Mouse (Mus musculus) limb, embryonic 12.5 days (tissue): ENCODE measurements around the gene H2afj. TPM values are rescaled to one million over a fixed set of nuclear protein-coding genes. Genes with fewer than 3 reads are reported as not detected.
A peak's percentile ranks its signal among the peaks of the same experiment; 100 is the strongest.

Source experiments
- ATAC-seq: fragments of 200-750 bp; cut with Nextera tagmentation; 2 replicates; pipeline ENCODE4 v1.8.0; 2017; ENCODE audit warnings: low read depth, moderate TSS enrichment; ENCODE audit not compliant: insufficient number of reproducible peaks, insufficient read depth, low FRiP score, low TSS enrichment
- H3K27ac ChIP-seq: fragments of 300-500 bp; sonication (generic); 2 replicates; pipeline ENCODE4 v1.5.1; 2016; ENCODE audit warnings: mild to moderate bottlenecking, moderate library complexity
- H3K27me3 ChIP-seq: fragments of 300-500 bp; sonication (generic); 2 replicates; pipeline ENCODE4 v1.6.1; 2016; ENCODE audit warnings: mild to moderate bottlenecking, moderate library complexity
- H3K36me3 ChIP-seq: fragments of 300-500 bp; sonication (generic); 2 replicates; pipeline ENCODE4 v1.6.1; 2016; ENCODE audit warnings: mild to moderate bottlenecking, moderate library complexity
- H3K4me1 ChIP-seq: fragments of 300-500 bp; sonication (generic); replicated peaks from 2 replicates; pipeline ENCODE4 v1.6.1; 2016
- H3K4me2 ChIP-seq: fragments of 300-500 bp; sonication (generic); 2 replicates; pipeline ENCODE4 v1.6.1; 2016; ENCODE audit warnings: mild to moderate bottlenecking, moderate library complexity
- H3K4me3 ChIP-seq: fragments of 300-500 bp; sonication (generic); replicated peaks from 2 replicates; pipeline ENCODE4 v1.5.1; 2016; ENCODE audit warnings: mild to moderate bottlenecking
- H3K9ac ChIP-seq: fragments of 300-500 bp; sonication (generic); replicated peaks from 2 replicates; pipeline ENCODE4 v1.6.1; 2016; ENCODE audit warnings: mild to moderate bottlenecking, moderate library complexity
- H3K9me3 ChIP-seq: fragments of 300-500 bp; sonication (generic); 2 replicates; pipeline ENCODE4 v1.6.1; 2016; ENCODE audit warnings: mild to moderate bottlenecking, moderate library complexity
- WGBS: fragments of 180-500 bp; shearing (Covaris S2); methylation state at CpG from one replicate; pipeline ENCODE4 v1.1.7; 2016; 5-methylcytosine and 5-hydroxymethylcytosine counted together
- polyA plus RNA-seq: library from polyadenylated mRNA; unstranded; fragments of >200 nt; fragmentation: Nextera tagmentation; extraction: Ambion mirVana; gene quantifications from 2 replicates; pipeline ENCODE4 v1.2.1, GENCODE M21; 2016

H2afj gene
- polyA plus RNA-seq = 99.7 and 111 TPM in 2 replicates

DNA sequence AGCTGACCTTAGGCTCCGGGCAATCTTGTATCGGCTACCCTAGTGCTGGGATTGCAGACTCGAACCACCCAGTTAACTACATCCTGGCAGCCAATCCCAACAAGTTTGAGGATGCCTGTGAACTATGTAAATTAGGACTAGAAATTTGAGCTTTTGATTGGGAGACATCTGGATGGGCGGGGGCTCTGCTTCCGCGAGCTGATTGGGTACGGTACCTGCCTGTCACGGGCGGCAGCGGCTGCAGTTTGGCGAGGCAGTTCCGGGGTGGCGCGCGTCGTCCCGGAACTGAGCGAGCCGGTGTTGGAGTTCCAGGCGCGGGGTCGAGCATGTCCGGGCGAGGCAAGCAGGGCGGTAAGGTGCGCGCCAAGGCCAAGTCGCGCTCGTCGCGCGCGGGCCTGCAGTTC, at the start of gene H2afj:
Gene H2afj (plus strand): TSS at position 231 of the 404 bp plus-strand sequence.
- under 1% methylated on average over 34 of the region's 34 CpGs for WGBS
- Histone ChIP-seq H3K4me2 (peak within 1 kb of the TSS; percentile 94), H3K9me3 (no peaks in the 10 kb centered on the region), H3K4me3 (peak within 1 kb of the TSS; percentile 84), H3K36me3 (peaks cover 25% of the 10 kb centered on the region), H3K27ac (peak within 1 kb of the TSS; percentile 87), H3K27me3 (no peaks in the 10 kb centered on the region), H3K9ac (peak within 1 kb of the TSS; percentile 70), H3K4me1 (peaks cover 32% of the 10 kb centered on the region)
- ATAC-seq = peak; percentile 79

DNA sequence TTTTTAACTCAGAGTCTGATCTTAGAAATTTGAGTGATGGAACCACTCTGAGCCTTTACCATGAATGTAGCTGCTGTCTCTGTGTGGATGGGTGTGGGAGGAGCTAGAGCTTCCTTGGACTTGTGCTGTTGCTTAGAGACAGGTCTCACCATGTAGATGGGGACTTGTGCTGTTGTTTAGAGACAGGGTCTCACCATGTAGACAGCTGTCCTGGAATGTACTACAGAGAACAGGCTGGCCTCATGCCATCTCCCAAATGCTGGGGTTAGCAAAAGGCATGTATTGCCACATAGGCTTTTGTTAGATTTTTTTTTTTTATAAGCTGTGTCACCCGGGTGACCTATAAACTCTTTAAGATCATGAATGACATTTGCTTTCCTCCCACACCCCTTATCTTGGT, 44.1 kb upstream of the H2afj start:
- Histone ChIP-seq H3K9ac (no peak overlapping the region), H3K27me3 (no peaks in the 10 kb centered on the region), H3K36me3 (no peaks in the 10 kb centered on the region), H3K9me3 (no peaks in the 10 kb centered on the region), H3K27ac (no peak overlapping the region), H3K4me2 (no peak overlapping the region), H3K4me3 (no peak overlapping the region), H3K4me1 (no peaks in the 10 kb centered on the region)
- ATAC-seq = no peak
- WGBS = 86% methylated on average over 1 of the region's 1 CpGs

DNA sequence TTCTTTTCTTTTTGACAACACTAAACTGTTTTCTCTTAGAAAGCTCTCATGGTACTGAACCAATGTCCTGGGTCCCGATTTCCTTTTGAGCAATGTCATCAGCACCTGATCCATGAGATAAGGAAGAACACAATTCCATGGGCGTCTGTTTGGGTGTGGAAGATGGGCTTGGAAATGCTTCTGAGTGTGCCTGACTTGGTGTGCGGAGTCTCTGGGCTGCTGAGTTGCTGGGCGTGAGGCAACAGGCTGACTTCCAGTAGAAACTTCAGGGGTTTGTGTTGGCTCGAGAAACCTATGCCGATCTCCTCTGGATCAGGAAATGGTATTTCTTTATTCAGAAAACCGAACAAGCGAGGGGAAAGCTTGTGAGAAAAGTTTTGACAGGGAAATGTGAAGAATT, 38.9 kb upstream of the H2afj start:
- H3K4me3 ChIP-seq = no peak overlapping the region
- no peaks in the 10 kb centered on the region for H3K4me1 ChIP-seq
- no peak overlapping the region for H3K27ac ChIP-seq
- no peaks in the 10 kb centered on the region for H3K9me3 ChIP-seq
- H3K27me3 ChIP-seq = no peaks in the 10 kb centered on the region
- no peak for ATAC-seq
- H3K4me2 ChIP-seq = no peak overlapping the region
- WGBS = 90% methylated on average over 8 of the region's 8 CpGs
- H3K9ac ChIP-seq = no peak overlapping the region
- H3K36me3 ChIP-seq = no peaks in the 10 kb centered on the region

DNA sequence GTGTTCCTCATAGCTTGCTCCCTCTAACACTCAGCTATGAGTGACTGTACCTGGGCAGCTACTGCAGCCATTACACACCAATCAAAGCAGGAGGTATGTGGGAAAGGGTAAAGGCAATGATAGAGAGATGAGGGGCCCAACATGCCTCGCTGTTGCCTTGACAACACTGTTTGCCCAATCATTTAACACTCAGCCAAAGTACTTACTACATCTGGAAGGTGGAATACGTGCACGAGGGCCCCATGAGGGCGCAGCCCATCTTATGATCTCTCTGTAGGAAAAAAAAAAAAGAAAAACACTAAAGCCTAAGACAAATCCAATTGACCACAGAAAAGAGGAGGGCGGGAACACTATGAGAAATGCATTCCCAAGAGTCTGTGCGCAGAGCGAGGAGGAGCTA, 38.2 kb upstream of the H2afj start:
- no peak overlapping the region for H3K4me2 ChIP-seq
- no peaks in the 10 kb centered on the region for H3K9me3 ChIP-seq
- no peak overlapping the region for H3K4me3 ChIP-seq
- H3K36me3 ChIP-seq = no peaks in the 10 kb centered on the region
- no peak overlapping the region for H3K9ac ChIP-seq
- no peak overlapping the region for H3K27ac ChIP-seq
- 87% methylated on average over 7 of the region's 7 CpGs for WGBS
- H3K27me3 ChIP-seq = no peaks in the 10 kb centered on the region
- H3K4me1 ChIP-seq = no peaks in the 10 kb centered on the region
- ATAC-seq = no peak

DNA sequence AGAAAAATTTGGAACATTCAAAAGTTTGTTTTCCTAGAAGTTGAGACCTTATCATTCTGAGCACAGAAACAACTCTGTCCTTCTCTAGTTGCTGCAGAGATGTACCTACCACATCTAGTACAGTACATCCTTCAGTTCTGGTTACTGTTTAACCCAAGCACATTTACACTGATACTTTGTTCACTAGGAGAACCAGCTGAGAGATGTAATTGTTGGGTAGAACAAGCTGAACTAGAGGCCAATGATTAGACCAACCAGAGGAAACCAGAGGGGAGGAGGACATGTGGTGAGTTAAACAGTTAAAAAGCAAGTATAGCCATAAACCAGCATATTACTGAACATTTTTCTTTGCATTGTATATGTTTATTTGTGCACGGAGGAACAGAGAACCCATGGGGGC, 31.7 kb upstream of the H2afj start:
- Histone ChIP-seq H3K4me1 (peaks cover 5% of the 10 kb centered on the region), H3K27ac (no peak overlapping the region), H3K27me3 (no peaks in the 10 kb centered on the region), H3K9me3 (0 out of 2 replicates have a peak, but pooled peaks cover 3% of the 10 kb centered on the region), H3K4me3 (no peak overlapping the region), H3K4me2 (no peak overlapping the region), H3K9ac (no peak overlapping the region), H3K36me3 (no peaks in the 10 kb centered on the region)
- no peak for ATAC-seq
- 80% methylated on average over 1 of the region's 1 CpGs for WGBS

DNA sequence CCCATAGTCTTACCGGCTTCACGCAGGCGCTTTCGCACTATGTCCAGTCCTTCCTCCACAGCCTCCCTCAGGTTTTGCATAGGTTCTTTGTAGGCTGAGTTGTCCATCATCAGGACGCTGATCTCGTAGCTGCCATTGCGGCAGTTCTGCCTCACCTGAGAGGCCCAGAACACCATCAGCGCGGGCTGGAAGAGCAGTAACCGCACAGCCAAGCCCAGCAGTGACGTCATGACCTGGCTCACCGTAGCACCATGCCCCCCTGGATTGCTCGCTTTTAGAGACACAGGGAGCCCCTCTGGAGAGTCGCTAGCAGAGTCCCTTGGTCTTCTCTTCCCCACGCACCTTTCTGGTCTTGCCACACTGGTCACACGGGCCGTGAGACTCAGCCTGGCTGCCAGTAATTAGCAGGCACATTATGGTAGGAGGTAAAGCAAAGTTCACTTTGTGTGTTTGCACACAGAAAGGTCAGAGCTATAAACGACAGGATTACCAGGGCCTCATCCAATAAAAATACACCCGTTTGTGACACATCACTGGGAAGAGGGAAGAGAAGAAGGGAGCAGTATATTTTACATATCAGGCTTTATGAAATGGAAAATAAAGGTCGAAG, 26.6 kb upstream of the H2afj start, which contains the start of gene Gucy2c:
Gene Gucy2c (minus strand): TSS at position 389 of the 610 bp plus-strand sequence.
- Histone ChIP-seq H3K4me3 (no peak within 1 kb of the TSS), H3K4me1 (peaks cover 9% of the 10 kb centered on the region), H3K4me2 (no peak within 1 kb of the TSS), H3K36me3 (no peaks in the 10 kb centered on the region), H3K27ac (no peak within 1 kb of the TSS), H3K9me3 (0 out of 2 replicates have a peak, but pooled peaks cover 3% of the 10 kb centered on the region), H3K9ac (no peak within 1 kb of the TSS), H3K27me3 (no peaks in the 10 kb centered on the region)
- 67% methylated on average over 20 of the region's 20 CpGs for WGBS
- ATAC-seq = no peak

DNA sequence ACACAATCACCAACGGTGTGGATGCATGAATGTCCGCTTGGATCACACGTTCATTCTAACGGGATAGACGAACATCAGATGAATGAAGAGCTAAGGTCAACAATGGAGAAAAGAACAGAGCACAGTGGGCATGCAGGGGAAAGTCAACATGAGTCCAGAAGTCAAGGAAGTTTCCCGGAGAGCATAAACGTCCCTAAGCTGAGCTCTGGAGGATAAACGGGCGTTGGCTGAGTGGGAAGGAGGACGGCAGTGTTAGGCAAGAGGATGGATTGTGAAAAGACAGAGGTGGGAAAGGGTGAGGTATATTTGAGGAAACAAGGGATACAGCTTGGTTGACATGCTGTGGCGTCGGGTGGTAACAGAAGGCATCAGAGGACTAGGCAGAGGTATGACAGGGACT, 25.9 kb upstream of the H2afj start:
- H3K9ac ChIP-seq = no peak overlapping the region
- no peak overlapping the region for H3K4me2 ChIP-seq
- peaks cover 9% of the 10 kb centered on the region for H3K4me1 ChIP-seq
- H3K36me3 ChIP-seq = no peaks in the 10 kb centered on the region
- no peak for ATAC-seq
- H3K9me3 ChIP-seq = 0 out of 2 replicates have a peak, but pooled peaks cover 4% of the 10 kb centered on the region
- H3K27ac ChIP-seq = no peak overlapping the region
- 87% methylated on average over 12 of the region's 12 CpGs for WGBS
- no peaks in the 10 kb centered on the region for H3K27me3 ChIP-seq
- no peak overlapping the region for H3K4me3 ChIP-seq

DNA sequence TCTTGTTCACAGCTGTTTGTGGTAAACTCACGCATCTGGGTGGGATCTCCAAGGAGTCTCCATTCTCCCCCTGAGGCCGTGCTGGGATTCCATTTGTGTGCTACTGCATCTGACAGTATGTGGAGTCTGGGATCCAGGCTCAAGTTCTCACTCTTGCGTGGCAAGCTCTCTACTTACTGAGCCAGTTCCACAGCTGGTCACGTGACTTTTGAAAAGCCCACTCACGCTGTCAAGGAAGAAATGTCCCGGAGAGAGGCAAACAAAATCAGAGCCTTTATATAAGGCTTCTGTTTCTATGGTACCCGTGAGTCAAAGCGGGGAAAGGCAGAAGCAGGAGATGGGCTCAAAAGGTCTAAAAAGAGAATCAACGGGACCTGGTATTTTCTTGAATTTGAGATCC, 25.3 kb upstream of the H2afj start:
- H3K4me2 ChIP-seq = no peak overlapping the region
- WGBS = 80% methylated on average over 9 of the region's 9 CpGs
- H3K9me3 ChIP-seq = 0 out of 2 replicates have a peak, but pooled peaks cover 5% of the 10 kb centered on the region
- ATAC-seq = no peak
- H3K27me3 ChIP-seq = no peaks in the 10 kb centered on the region
- H3K9ac ChIP-seq = no peak overlapping the region
- no peaks in the 10 kb centered on the region for H3K36me3 ChIP-seq
- H3K27ac ChIP-seq = no peak overlapping the region
- H3K4me3 ChIP-seq = no peak overlapping the region
- peaks cover 9% of the 10 kb centered on the region for H3K4me1 ChIP-seq

DNA sequence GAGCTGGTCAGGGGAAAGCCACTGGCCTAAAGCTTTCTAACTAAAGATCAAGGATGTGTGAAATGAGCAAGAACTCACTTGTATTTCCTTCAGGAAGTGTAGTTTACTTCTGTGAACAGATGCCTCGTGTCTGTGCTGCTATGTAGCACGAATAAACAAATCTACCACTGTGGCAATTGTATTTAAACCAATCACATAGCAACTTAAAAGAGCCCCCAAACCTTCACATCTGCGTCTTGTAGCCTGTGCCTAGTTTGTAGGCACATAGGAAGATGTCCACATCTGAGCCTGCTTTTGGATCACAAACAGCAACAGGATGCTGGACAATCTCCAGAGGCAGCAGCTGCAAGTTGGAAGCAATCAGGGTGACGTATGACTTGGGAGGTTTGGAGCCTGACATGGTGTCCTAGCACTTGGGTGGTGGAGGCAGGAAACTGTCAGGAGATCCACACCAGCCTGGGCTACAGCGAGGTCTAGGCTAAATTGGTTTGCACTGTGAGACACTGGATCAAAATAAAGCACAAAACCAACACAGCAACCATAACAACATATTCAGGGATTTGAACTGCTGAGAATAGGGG, 18.6 kb upstream of the H2afj start:
- Histone ChIP-seq H3K4me1 (peaks cover 12% of the 10 kb centered on the region), H3K4me3 (no peak overlapping the region), H3K36me3 (no peaks in the 10 kb centered on the region), H3K9me3 (0 out of 2 replicates have a peak, but pooled peaks cover 2% of the 10 kb centered on the region), H3K27ac (no peak overlapping the region), H3K9ac (no peak overlapping the region), H3K4me2 (no peak overlapping the region), H3K27me3 (no peaks in the 10 kb centered on the region)
- no peak for ATAC-seq
- WGBS = 58% methylated on average over 5 of the region's 5 CpGs

DNA sequence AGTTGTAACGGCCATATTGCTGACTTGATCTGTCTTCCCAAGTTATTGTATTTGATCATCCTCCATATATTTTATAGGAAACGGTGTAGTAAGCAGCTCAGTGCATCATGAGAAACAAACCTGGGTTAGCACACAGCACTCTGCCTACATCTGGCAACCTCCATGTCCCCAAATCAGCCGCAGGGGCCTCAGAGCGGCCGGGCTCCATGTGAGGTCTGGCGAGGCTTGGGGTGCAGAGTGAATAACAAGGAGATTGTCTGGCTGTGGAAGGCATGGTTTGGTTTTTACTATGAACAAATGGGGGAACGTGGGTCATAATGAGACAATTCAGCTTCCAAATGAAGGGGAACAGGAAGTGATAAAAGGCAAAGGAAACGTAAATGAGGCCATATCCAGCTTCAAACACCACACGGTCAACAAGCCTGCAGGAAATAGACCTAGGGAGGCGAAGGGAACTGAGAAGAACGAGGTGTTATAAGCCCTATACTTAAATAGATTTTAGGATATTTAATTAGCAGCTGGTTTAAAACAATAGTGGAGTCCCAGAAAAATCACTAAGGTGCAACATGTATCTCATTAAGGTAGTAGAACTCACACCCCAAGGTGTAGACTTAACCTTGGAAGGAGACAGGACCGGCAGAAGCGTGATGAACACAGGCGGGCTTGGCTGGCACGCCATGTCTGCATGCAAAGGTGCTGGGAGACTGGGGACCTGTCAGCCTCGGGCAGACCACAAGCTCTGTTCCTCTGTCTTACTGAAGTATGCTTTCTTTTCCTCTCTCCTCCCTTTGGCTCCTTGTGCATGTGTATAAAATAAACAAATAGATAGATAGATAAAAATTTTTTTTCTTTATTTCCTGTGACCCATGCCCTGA, 14.9 kb upstream of the H2afj start:
- 12% methylated on average over 16 of the region's 16 CpGs for WGBS
- Histone ChIP-seq H3K4me3 (peak overlapping the region; percentile 41), H3K36me3 (no peaks in the 10 kb centered on the region), H3K27ac (peak overlapping the region; percentile 56), H3K4me2 (peak overlapping the region; percentile 77), H3K9me3 (no peaks in the 10 kb centered on the region), H3K27me3 (no peaks in the 10 kb centered on the region), H3K9ac (peak overlapping the region; percentile 47), H3K4me1 (peaks cover 12% of the 10 kb centered on the region)
- ATAC-seq = peak; percentile 43; the same call in 1 of the 2 replicates
